In genomic region chr2:30242509-30242908, GRCm38 (mm10) we compare ENCODE assay signal across 9 mouse cellular contexts. TPM values are rescaled to one million over a fixed set of nuclear protein-coding genes. Genes with fewer than 3 reads are reported as not detected.
DNase-seq lines count a peak whose midpoint lies in the region; ATAC-seq and TF ChIP-seq lines count a peak whose summit lies in the region.
"Had no signal": no experiment of that assay in that cellular context is flagged by ENCODE, and none has a peak within 500 bp of the region (broad histone marks: within the 10 kb centered on the region; RNA-seq: fewer than 3 reads in every experiment).

No protein-coding gene starts in this region.

- H3K9ac ChIP-seq in limb, embryonic 14.5 days (ENCODE audit: low read depth, low read length, severe bottlenecking) = no peak overlapping the region
- no peak overlapping the region for H3K9ac ChIP-seq in stomach, embryonic 16.5 days (ENCODE audit: low read length)

- H3K9me3 ChIP-seq in limb, embryonic 14.5 days (ENCODE audit: control insufficient read depth, low read length) = no peaks in the 10 kb centered on the region
- H3K9me3 ChIP-seq in stomach, embryonic 16.5 days (replicated peaks; ENCODE audit: control insufficient read depth, low read length) = no peaks in the 10 kb centered on the region

- H3K27me3 ChIP-seq in limb, embryonic 14.5 days (ENCODE audit: control insufficient read depth, insufficient read depth, low read length) = no peaks in the 10 kb centered on the region
- H3K27me3 ChIP-seq in stomach, embryonic 16.5 days (ENCODE audit: control insufficient read depth, insufficient read depth, low read length) = no peaks in the 10 kb centered on the region

- peaks cover 52% of the 10 kb centered on the region for H3K36me3 ChIP-seq in limb, embryonic 14.5 days (ENCODE audit: control insufficient read depth, insufficient read depth, low read length)
- peaks cover 17% of the 10 kb centered on the region for H3K36me3 ChIP-seq in stomach, embryonic 16.5 days (ENCODE audit: control insufficient read depth, insufficient read depth, low read length)

- H3K4me3 ChIP-seq in limb, embryonic 14.5 days (replicated peaks; ENCODE audit: low read length) = no peak overlapping the region
- no peak overlapping the region for H3K4me3 ChIP-seq in stomach, embryonic 16.5 days (replicated peaks; ENCODE audit: low read length)

- WGBS in limb, embryonic 14.5 days = 36% methylated on average over 4 of the region's 4 CpGs
- WGBS in stomach, embryonic 16.5 days = 41% methylated on average over 4 of the region's 4 CpGs

- no peak overlapping the region for H3K27ac ChIP-seq in limb, embryonic 14.5 days (replicated peaks; ENCODE audit: low read depth, low read length)
- H3K27ac ChIP-seq in stomach, embryonic 16.5 days (ENCODE audit: low read length) = peak overlapping the region; percentile 71

- no peak overlapping the region for H3K4me2 ChIP-seq in limb, embryonic 14.5 days (replicated peaks; ENCODE audit: low read depth, low read length, severe bottlenecking)
- no peak overlapping the region for H3K4me2 ChIP-seq in stomach, embryonic 16.5 days (ENCODE audit: low read depth, low read length)

- no peak for ATAC-seq in limb, embryonic 14.5 days (ENCODE audit: low FRiP score, low read depth)
- no peak for ATAC-seq in stomach, embryonic 16.5 days (ENCODE audit: insufficient read depth, low FRiP score)

- DNase-seq in urinary bladder, postnatal 14 days (ENCODE audit: low spot score) = peak; percentile 46
- no peak for DNase-seq in urinary bladder, postnatal 10 days (ENCODE audit: low spot score)
- peak; percentile 80 to 84 for DNase-seq in cerebellum, postnatal 25 days
- peak; percentile 84 to 85 for DNase-seq in heart, postnatal 10 days
- peak; percentile 36 for DNase-seq in limb, embryonic 14.5 days (ENCODE audit: low spot score)
- no peak for DNase-seq in layer of hippocampus, adult 8-10 months (ENCODE audit: low spot score in 2 of 2)
- DNase-seq in left cerebral cortex, postnatal 36 days (ENCODE audit: low spot score in 2 of 2) = no peak

- no peak for TF ChIP-seq POLR2A in limb, embryonic 14.5 days (IDR thresholded peaks at IDR 0.05; ENCODE audit: borderline replicate concordance, extremely low read depth, insufficient read depth, insufficient read length)

- peaks cover 14% of the 10 kb centered on the region for H3K4me1 ChIP-seq in limb, embryonic 14.5 days (ENCODE audit: control insufficient read depth, insufficient read depth, low read length)
- H3K4me1 ChIP-seq in stomach, embryonic 16.5 days (ENCODE audit: control insufficient read depth, insufficient read depth, low read length) = peaks cover 35% of the 10 kb centered on the region

- intact Hi-C loops in heart, postnatal 10 days (cut with DNase I) = loop anchor here (1.0 kb wide), 1 partner anchor 16 kb away; no protein-coding TSS in a partner anchor
- intact Hi-C loops in left cerebral cortex, postnatal 36 days (cut with DNase I) = no loop called here

RNA-seq across cellular contexts. Expression of gene Gm28035, which starts 2.1 kb away (rescaled TPM):
- 1 to 10 TPM; 1.3 to 2.7 TPM for total RNA-seq in heart, postnatal 10 days (2021)
- 3.8 and 6.0 TPM in 2 replicates for polyA plus RNA-seq in limb, embryonic 14.5 days (2012; rRNA removed)
- 0.11 and 0.23 TPM in 2 replicates for polyA plus RNA-seq in limb, embryonic 14.5 days (2014; fragmentation: Nextera tagmentation; extraction: Ambion mirVana)
- 0.24 and 0.30 TPM in 2 replicates for polyA plus RNA-seq in stomach, embryonic 16.5 days (2015; fragmentation: Nextera tagmentation; extraction: Ambion mirVana)
- 10 to 100 TPM in 2 of 4 experiments, 1 to 10 TPM in 2; 6.7 to 11.6 (median 9.9) TPM for total RNA-seq in layer of hippocampus, adult 8-10 months (2022)
- total RNA-seq in left cerebral cortex, postnatal 36 days (2021) = 10 to 100 TPM in 1 of 2 experiments, 1 to 10 TPM in 1; 7.8 to 13.6 TPM

RNA-seq across cellular contexts. Expression of gene Lrrc8a, which starts 5.0 kb away (rescaled TPM):
- 10 to 100 TPM; 72.1 to 91.7 TPM for total RNA-seq in heart, postnatal 10 days (2021)
- 18.8 and 26.3 TPM in 2 replicates for polyA plus RNA-seq in limb, embryonic 14.5 days (2012; rRNA removed)
- polyA plus RNA-seq in limb, embryonic 14.5 days (2014; fragmentation: Nextera tagmentation; extraction: Ambion mirVana) = 47.2 and 53.8 TPM in 2 replicates
- polyA plus RNA-seq in stomach, embryonic 16.5 days (2015; fragmentation: Nextera tagmentation; extraction: Ambion mirVana) = 34.0 and 40.1 TPM in 2 replicates
- 10 to 100 TPM; 54.5 to 70.6 (median 60.3) TPM for total RNA-seq in layer of hippocampus, adult 8-10 months (2022)
- total RNA-seq in left cerebral cortex, postnatal 36 days (2021) = 10 to 100 TPM; 59.6 to 62.3 TPM

RNA-seq across cellular contexts. Expression of gene Phyhd1, which starts 23.5 kb away (rescaled TPM):
- 10 to 100 TPM; 26.3 to 29.3 TPM for total RNA-seq in heart, postnatal 10 days (2021)
- polyA plus RNA-seq in limb, embryonic 14.5 days (2012; rRNA removed) = 11.7 and 12.8 TPM in 2 replicates
- 5.0 and 5.1 TPM in 2 replicates for polyA plus RNA-seq in limb, embryonic 14.5 days (2014; fragmentation: Nextera tagmentation; extraction: Ambion mirVana)
- polyA plus RNA-seq in stomach, embryonic 16.5 days (2015; fragmentation: Nextera tagmentation; extraction: Ambion mirVana) = 13.3 and 13.5 TPM in 2 replicates
- 10 to 100 TPM; 19.3 to 33.3 (median 24.4) TPM for total RNA-seq in layer of hippocampus, adult 8-10 months (2022)
- 10 to 100 TPM; 13.8 to 26.5 TPM for total RNA-seq in left cerebral cortex, postnatal 36 days (2021)

RNA-seq across cellular contexts. Expression of gene Kyat1, which starts 36.9 kb away (rescaled TPM):
- 10 to 100 TPM; 44.5 to 44.6 TPM for total RNA-seq in heart, postnatal 10 days (2021)
- polyA plus RNA-seq in limb, embryonic 14.5 days (2012; rRNA removed) = 24.5 and 30.3 TPM in 2 replicates
- 10.2 and 10.3 TPM in 2 replicates for polyA plus RNA-seq in limb, embryonic 14.5 days (2014; fragmentation: Nextera tagmentation; extraction: Ambion mirVana)
- polyA plus RNA-seq in stomach, embryonic 16.5 days (2015; fragmentation: Nextera tagmentation; extraction: Ambion mirVana) = 25.8 and 39.2 TPM in 2 replicates
- total RNA-seq in layer of hippocampus, adult 8-10 months (2022) = 10 to 100 TPM; 15.6 to 19.9 (median 16.9) TPM
- total RNA-seq in left cerebral cortex, postnatal 36 days (2021) = 10 to 100 TPM; 14.2 to 15.4 TPM

RNA-seq across cellular contexts. Expression of gene Gm28038, which starts 38.3 kb away (rescaled TPM):
- not detected for total RNA-seq in heart, postnatal 10 days (2021)
- polyA plus RNA-seq in limb, embryonic 14.5 days (2012; rRNA removed) = not detected in 2 replicates
- not detected in 2 replicates for polyA plus RNA-seq in limb, embryonic 14.5 days (2014; fragmentation: Nextera tagmentation; extraction: Ambion mirVana)
- not detected in 2 replicates for polyA plus RNA-seq in stomach, embryonic 16.5 days (2015; fragmentation: Nextera tagmentation; extraction: Ambion mirVana)
- total RNA-seq in layer of hippocampus, adult 8-10 months (2022) = not detected
- not detected for total RNA-seq in left cerebral cortex, postnatal 36 days (2021)
- polyA plus RNA-seq: cortical plate, adult 2 months had no signal

Comparison
In these comparisons a context has a peak if more than half of its experiments do, and no peak if none do; other contexts are left out.
1. DNase-seq: peak in urinary bladder, postnatal 14 days (single experiment), cerebellum, postnatal 25 days (2 of 2), heart, postnatal 10 days (2 of 2) and limb, embryonic 14.5 days (single experiment); none in urinary bladder, postnatal 10 days (single experiment), layer of hippocampus, adult 8-10 months (0 of 2) and left cerebral cortex, postnatal 36 days (0 of 2).